Mouse (Mus musculus): ENCODE data around the gene Prtn3. TPM values are rescaled to one million over a fixed set of nuclear protein-coding genes. Genes with fewer than 3 reads are reported as not detected.

Prtn3 gene
- total and polyA plus RNA-seq, 3 experiments: 0.30 to 0.39 TPM; not detected in 1

GRCm38 (mm10) chr10:79843476-79843875 lies 30.8 kb upstream of the Prtn3 start:
- DNase-seq (ENCODE audit: extremely low read depth): no peak
- no peak overlapping the region for H3K4me3 ChIP-seq (replicated peaks in 1 of 3; ENCODE audit: low read depth in 2 of 3, low read length in 2 of 3, poor library complexity in 1 of 3)
- no peak overlapping the region for H3K9ac ChIP-seq (ENCODE audit: insufficient read depth, low read depth)
- dilution Hi-C loops (cut with MboI; ENCODE audit: extremely low pct_ligation_motif_present, extremely low pct_unique_long_range_greater_than_20kb, low sequenced_read_pairs) (no loop called here), in situ Hi-C loops (cut with MboI; ENCODE audit: low pct_ligation_motif_present, low pct_unique_long_range_greater_than_20kb, low sequenced_read_pairs) (no loop called here)
- no peak overlapping the region for H3K27ac ChIP-seq (ENCODE audit: insufficient read depth, low read depth)
- no peaks in the 10 kb centered on the region for H3K79me2 ChIP-seq (replicated peaks; ENCODE audit: control insufficient read depth, extremely low read depth, insufficient read depth, poor library complexity, severe bottlenecking)
- H3K27me3 ChIP-seq (replicated peaks): peaks cover 7% of the 10 kb centered on the region
- H3K4me1 ChIP-seq (ENCODE audit: control insufficient read depth in 1 of 2, insufficient read depth in 2 of 2): no peaks in the 10 kb centered on the region
- no peaks in the 10 kb centered on the region for H3K9me3 ChIP-seq (replicated peaks; ENCODE audit: low read length)
- H3K4me2 ChIP-seq (ENCODE audit: insufficient read depth, low read depth, poor library complexity, severe bottlenecking): no peak overlapping the region
- TF ChIP-seq CTCF (conservative IDR thresholded peaks at IDR 0.05 in 1 of 2, IDR thresholded peaks at IDR 0.05 in 1 of 2; ENCODE audit: low read depth in 2 of 2, low read length in 2 of 2) (no peak), USF1 (IDR thresholded peaks at IDR 0.05; ENCODE audit: low read depth, low read length) (no peak), E2F4 (IDR thresholded peaks at IDR 0.05; ENCODE audit: insufficient replicate concordance, low read depth, low read length) (no peak), ELF1 (IDR thresholded peaks at IDR 0.05; ENCODE audit: low read depth, low read length) (no peak), USF2 (conservative IDR thresholded peaks at IDR 0.05; ENCODE audit: low read depth, low read length) (no peak), MAX (IDR thresholded peaks at IDR 0.05; ENCODE audit: low read length) (no peak), TBP (conservative IDR thresholded peaks at IDR 0.05; ENCODE audit: low read depth, low read length) (no peak), NRF1 (IDR thresholded peaks at IDR 0.05; ENCODE audit: low read depth, low read length) (no peak), MEF2A (IDR thresholded peaks at IDR 0.05; ENCODE audit: borderline replicate concordance, low read depth, low read length) (no peak), JUND (conservative IDR thresholded peaks at IDR 0.05; ENCODE audit: low read depth, low read length) (no peak), UBTF (IDR thresholded peaks at IDR 0.05; ENCODE audit: low read depth, low read length) (no peak), NELFE (IDR thresholded peaks at IDR 0.05; ENCODE audit: low read depth, low read length) (no peak), BHLHE40 (IDR thresholded peaks at IDR 0.05; ENCODE audit: low read depth, low read length) (no peak), HCFC1 (IDR thresholded peaks at IDR 0.05; ENCODE audit: low read depth, low read length) (no peak)
- no peaks in the 10 kb centered on the region for H3K36me3 ChIP-seq (replicated peaks in 1 of 2; ENCODE audit: control insufficient read depth in 1 of 2, insufficient read depth in 1 of 2, low read length in 1 of 2)

- in situ Hi-C loops (cut with MboI; ENCODE audit: low pct_ligation_motif_present, low pct_unique_long_range_greater_than_20kb, low sequenced_read_pairs) (no loop called here), dilution Hi-C loops (cut with MboI; ENCODE audit: extremely low pct_ligation_motif_present, extremely low pct_unique_long_range_greater_than_20kb, low sequenced_read_pairs) (no loop called here)
- no peaks in the 10 kb centered on the region for H3K9me3 ChIP-seq (replicated peaks; ENCODE audit: low read length)
- H3K9ac ChIP-seq (ENCODE audit: insufficient read depth, low read depth): no peak overlapping the region
- no peak overlapping the region for H3K27ac ChIP-seq (ENCODE audit: insufficient read depth, low read depth)
- DNase-seq (ENCODE audit: extremely low read depth): no peak
- H3K4me3 ChIP-seq (replicated peaks in 1 of 3; ENCODE audit: low read depth in 2 of 3, low read length in 2 of 3, poor library complexity in 1 of 3): no peak overlapping the region
- no peaks in the 10 kb centered on the region for H3K27me3 ChIP-seq (replicated peaks)
- peaks cover 0 to 4% of the 10 kb centered on the region in 2 experiments for H3K36me3 ChIP-seq (replicated peaks in 1 of 2; ENCODE audit: control insufficient read depth in 1 of 2, insufficient read depth in 1 of 2, low read length in 1 of 2)
- peaks cover 5 to 21% of the 10 kb centered on the region in 2 experiments for H3K4me1 ChIP-seq (ENCODE audit: control insufficient read depth in 1 of 2, insufficient read depth in 2 of 2)
- TF ChIP-seq SIN3A (IDR thresholded peaks at IDR 0.05; ENCODE audit: low read length) (no peak), KAT2A (IDR thresholded peaks at IDR 0.05; ENCODE audit: insufficient replicate concordance, low read length) (no peak), MEF2A (IDR thresholded peaks at IDR 0.05; ENCODE audit: borderline replicate concordance, low read depth, low read length) (no peak), MXI1 (IDR thresholded peaks at IDR 0.05; ENCODE audit: low read depth, low read length) (no peak), MAX (IDR thresholded peaks at IDR 0.05; ENCODE audit: low read length) (no peak), USF1 (IDR thresholded peaks at IDR 0.05; ENCODE audit: low read depth, low read length) (no peak), POLR2A (IDR thresholded peaks at IDR 0.05; ENCODE audit: low read depth, low read length) (no peak), USF2 (conservative IDR thresholded peaks at IDR 0.05; ENCODE audit: low read depth, low read length) (no peak), ELF1 (IDR thresholded peaks at IDR 0.05; ENCODE audit: low read depth, low read length) (no peak)
- no peaks in the 10 kb centered on the region for H3K79me2 ChIP-seq (replicated peaks; ENCODE audit: control insufficient read depth, extremely low read depth, insufficient read depth, poor library complexity, severe bottlenecking)
- H3K4me2 ChIP-seq (ENCODE audit: insufficient read depth, low read depth, poor library complexity, severe bottlenecking): no peak overlapping the region
These were observed 27.7 kb upstream of the Prtn3 start for GRCm38 (mm10) chr10:79846553-79846952.
